Mouse (Mus musculus): ENCODE data around the gene Agtpbp1. TPM values are rescaled to one million over a fixed set of nuclear protein-coding genes. Genes with fewer than 3 reads are reported as not detected.

Gene Agtpbp1
- total RNA-seq (2018; cell fraction: chromatin; rRNA removed): 100 to 1,000 TPM in 7 of 26 experiments, 10 to 100 TPM in 19; 45.9 to 128 (median 83.1) TPM
- total RNA-seq (2018; cell fraction: cytosol; rRNA removed): 10 to 100 TPM; 13.3 to 28.0 (median 20.2) TPM
- total RNA-seq (2018; cell fraction: nucleus; rRNA removed): 10 to 100 TPM; 26.1 to 90.3 (median 45.8) TPM
- polyA plus RNA-seq (2018): 12.0 to 24.6 TPM (median 20.9 TPM) in 3 replicates

DNA sequence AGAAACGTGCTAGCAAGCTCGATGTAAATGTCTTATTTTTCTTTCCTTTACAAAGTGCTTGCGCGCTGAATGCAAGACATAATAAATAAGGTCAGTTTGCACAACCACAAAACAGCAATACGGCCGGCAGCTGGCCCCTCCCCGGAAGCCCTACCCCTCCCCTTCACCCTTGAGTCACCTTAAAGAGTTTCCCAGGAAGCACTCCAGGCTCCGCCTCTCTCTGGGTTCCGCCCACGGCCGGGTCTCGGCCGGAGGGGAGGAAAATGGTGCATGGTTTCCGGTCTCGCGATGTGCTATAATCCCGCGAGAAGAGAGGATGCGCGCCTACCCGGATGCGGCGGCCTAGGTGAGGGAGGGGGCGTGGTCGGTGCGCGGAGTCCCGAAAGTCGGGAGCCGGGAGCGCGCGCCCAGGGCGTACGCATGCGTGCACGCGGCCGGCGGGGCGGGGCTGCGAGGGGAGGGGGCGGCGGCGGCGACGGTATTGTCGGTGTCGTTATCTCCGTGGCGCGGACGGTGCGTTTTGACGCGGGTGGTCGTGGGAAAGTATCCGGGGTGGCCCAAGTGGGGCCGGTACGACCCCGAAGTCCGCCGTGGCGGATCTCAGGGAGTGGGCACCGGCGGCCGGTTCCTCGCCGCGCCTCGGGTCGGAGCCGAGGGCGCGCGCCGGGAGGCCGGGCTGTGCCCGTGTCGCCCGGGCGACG, at the start of gene Agtpbp1, which contains the start of gene Naa35:
Gene Agtpbp1 (minus strand): TSS at position 281 of the 701 bp plus-strand sequence.
Gene Naa35 (plus strand): TSS at position 313 of the 701 bp plus-strand sequence.
- WGBS (ENCODE audit: missing documents): 1% methylated on average over 80 of the region's 83 CpGs
- peak within 1 kb of the TSS; percentile 43 for H3K27ac ChIP-seq

DNA sequence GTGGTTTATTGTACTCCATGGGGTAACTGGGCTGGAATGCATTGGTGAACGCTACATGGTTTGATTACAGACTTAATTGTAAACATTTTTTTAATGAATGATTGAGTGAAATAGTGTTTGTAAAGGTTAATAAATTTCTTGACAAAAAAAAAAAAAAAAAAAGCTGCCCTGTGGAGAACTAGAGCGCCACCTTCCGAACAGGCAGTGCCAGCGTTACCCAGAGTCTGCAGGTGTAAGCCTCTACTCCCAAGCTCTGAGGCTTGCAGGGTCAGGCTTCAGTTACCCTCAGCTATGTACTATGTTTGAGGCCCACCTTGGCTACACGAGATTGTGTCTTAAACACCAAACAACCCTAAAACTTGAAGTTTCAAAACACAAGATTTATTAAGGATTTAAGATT, 49.6 kb upstream of the Agtpbp1 start:
- H3K79me2 ChIP-seq (ENCODE audit: inconsistent target): no peaks in the 10 kb centered on the region
- no peak overlapping the region for H3K27ac ChIP-seq
- H3K36me3 ChIP-seq (ENCODE audit: inconsistent target): peaks cover 45% of the 10 kb centered on the region; the same call in 1 of the 2 replicates
- WGBS (ENCODE audit: missing documents): 78% methylated on average over 5 of the region's 5 CpGs
- no peak overlapping the region for H3K4me3 ChIP-seq (ENCODE audit: inconsistent target)

More for the DNA sequence above, at the start of gene Agtpbp1, which contains the start of gene Naa35:
- Histone ChIP-seq H3K79me2 (ENCODE audit: inconsistent target) (peaks cover 24% of the 10 kb centered on the region; the same call in 1 of the 2 replicates), H3K4me3 (ENCODE audit: inconsistent target) (peak within 1 kb of the TSS; percentile 54), H3K36me3 (ENCODE audit: inconsistent target) (0 out of 2 replicates have a peak, but pooled peaks cover 7% of the 10 kb centered on the region)

DNA sequence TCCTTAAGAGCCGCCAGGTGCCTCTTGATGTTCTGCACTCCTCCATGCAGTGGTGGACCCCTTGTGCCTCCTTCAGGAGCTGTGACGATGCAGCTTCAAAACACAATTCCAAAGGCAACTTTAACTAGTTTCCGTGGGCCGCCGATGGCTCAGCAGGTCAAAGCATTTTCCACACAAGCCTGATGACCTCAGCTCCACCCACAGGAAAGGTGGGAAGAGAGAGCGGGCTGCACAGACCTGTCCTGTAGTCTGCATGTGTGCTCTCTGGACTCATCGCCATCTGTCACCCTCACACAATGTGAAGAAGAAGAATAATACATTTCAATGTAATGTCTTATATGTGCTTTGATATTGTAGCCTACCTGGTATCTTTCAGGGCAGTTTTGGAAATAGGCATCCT, 41.7 kb upstream of the Agtpbp1 start:
- Histone ChIP-seq H3K27ac (no peak overlapping the region), H3K4me3 (ENCODE audit: inconsistent target) (no peak overlapping the region), H3K36me3 (ENCODE audit: inconsistent target) (peaks cover 64% of the 10 kb centered on the region), H3K79me2 (ENCODE audit: inconsistent target) (no peaks in the 10 kb centered on the region)
- 92% methylated on average over 7 of the region's 7 CpGs for WGBS (ENCODE audit: missing documents)

DNA sequence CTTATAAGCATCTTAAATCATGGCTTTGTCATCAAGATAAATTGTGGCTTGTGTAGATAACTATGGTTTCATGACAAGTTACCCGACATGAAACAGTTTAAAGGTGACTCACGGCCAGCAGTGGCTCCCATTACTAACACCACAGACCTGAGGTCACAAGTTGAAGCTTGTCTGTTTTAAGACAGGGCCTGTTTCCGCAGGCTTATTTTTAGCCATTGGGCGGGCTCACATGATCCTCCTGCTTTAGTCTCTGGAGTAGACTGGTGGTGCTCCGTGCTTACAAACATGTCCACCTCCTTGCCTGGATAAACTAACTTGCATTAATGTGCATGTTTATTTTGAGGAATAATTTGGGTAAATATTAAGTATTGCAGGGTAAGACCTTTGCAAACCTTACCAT, 39.9 kb upstream of the Agtpbp1 start:
- Histone ChIP-seq H3K4me3 (ENCODE audit: inconsistent target) (no peak overlapping the region), H3K36me3 (ENCODE audit: inconsistent target) (peaks cover 58% of the 10 kb centered on the region), H3K79me2 (ENCODE audit: inconsistent target) (no peaks in the 10 kb centered on the region), H3K27ac (no peak overlapping the region)
- 98% methylated on average over 5 of the region's 5 CpGs for WGBS (ENCODE audit: missing documents)

DNA sequence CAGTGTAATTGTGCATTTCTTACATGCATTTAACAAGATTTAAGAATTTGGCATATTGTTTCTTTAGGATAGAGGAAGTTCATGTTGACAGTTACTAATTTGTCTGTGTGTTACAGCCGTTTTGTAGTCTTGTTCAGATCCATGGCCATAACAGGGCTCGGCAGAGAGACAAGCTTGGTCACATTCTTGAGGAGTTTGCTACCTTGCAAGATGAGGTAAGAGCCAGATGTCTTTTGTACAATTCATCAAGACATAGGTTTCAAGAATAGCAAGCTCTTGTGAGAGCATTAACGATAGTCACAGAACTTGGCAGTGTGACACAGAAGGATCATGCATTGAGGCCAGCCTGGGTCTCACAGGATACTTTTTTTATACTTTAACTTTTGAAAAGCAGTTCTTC, 39.4 kb upstream of the Agtpbp1 start:
- 78% methylated on average over 3 of the region's 3 CpGs for WGBS (ENCODE audit: missing documents)
- Histone ChIP-seq H3K4me3 (ENCODE audit: inconsistent target) (no peak overlapping the region), H3K27ac (no peak overlapping the region), H3K79me2 (ENCODE audit: inconsistent target) (no peaks in the 10 kb centered on the region), H3K36me3 (ENCODE audit: inconsistent target) (peaks cover 60% of the 10 kb centered on the region)

DNA sequence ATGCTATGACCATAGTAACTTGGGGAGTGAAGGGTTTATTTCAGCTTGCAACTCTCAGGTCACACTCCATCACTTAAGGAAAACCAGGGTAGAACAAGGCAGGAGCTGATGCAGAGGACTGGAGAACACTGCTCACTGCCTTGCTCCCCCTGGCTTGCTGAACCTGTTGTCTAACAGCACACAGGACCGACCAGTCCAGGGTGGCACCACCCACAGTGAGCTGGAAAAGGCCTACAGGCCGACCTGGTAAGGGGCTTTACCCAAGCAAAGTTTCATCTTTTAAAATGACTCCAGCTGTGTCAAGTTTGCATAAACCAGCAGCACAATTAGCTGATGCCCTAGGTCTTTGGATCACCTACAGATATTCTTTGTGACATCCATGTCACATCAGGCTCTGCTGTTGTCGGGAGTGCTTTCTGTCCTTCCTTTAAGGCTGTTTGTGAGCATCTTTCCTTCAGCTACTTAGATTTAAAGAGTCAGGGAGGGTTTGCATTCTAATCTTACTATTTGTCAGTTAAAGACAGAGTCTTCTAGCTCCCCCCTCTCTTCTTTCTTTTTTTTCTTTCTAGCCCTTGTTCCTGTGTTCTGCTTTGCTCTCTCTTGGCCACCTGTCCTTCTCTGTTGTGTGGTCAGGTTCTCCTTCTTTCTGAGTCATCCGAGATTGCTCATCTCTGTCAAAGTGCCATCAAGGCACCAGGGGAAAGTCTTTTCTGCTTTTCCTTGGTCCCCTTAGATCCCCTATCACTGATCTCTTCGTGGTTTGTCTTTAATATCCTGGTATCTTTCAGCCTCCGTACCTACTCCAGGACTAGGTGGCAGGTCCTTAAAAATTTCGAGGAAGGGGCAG, 36.8 kb upstream of the Agtpbp1 start:
- 89% methylated on average over 7 of the region's 7 CpGs for WGBS (ENCODE audit: missing documents)
- no peak overlapping the region for H3K4me3 ChIP-seq (ENCODE audit: inconsistent target)
- no peak overlapping the region for H3K27ac ChIP-seq
- peaks cover 62% of the 10 kb centered on the region for H3K36me3 ChIP-seq (ENCODE audit: inconsistent target)
- H3K79me2 ChIP-seq (ENCODE audit: inconsistent target): no peaks in the 10 kb centered on the region

DNA sequence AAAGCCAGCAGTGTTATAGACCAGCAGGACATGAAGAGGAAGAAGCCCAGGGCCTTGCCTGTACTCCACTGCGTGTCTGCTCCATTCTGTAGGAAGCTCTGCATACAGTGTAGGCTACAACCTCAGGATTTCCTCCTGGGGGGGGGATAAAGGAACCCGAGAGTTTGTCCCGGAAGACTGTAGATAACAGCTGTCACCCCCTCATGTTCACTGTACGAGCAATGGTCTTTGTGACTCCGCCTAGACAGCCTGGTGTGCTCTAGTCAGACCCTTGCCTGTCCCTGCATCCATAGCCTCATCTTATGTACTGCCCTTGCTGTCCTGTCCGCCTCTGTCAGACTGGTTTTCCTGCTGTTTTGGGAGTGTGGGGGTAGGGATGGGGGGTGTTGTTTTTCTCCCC, 33.4 kb upstream of the Agtpbp1 start:
- whole genome bisulfite sequencing (ENCODE audit: missing documents): 98% methylated on average over 6 of the region's 6 CpGs
- Histone ChIP-seq H3K79me2 (ENCODE audit: inconsistent target) (no peaks in the 10 kb centered on the region), H3K27ac (no peak overlapping the region), H3K36me3 (ENCODE audit: inconsistent target) (peaks cover 34% of the 10 kb centered on the region), H3K4me3 (ENCODE audit: inconsistent target) (no peak overlapping the region)

DNA sequence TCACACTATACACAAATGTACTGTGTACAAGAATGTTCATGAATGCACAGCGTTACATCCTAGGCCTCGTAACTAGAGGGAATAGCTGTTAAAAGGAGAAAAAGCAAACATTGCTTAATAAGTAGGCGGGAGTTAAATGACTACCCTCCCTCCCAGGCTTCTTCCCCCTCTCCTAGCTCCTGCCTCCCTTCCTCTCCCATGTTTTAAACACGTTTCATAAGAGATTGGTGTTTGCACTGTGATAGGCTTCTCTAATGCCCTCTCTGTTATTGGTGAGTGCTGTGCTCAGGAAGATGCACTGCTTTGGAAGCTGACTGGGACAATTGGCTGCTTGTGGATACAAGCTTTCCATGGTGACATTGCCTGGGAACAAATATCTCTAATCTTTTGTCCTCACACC, 30.5 kb upstream of the Agtpbp1 start:
- Histone ChIP-seq H3K36me3 (ENCODE audit: inconsistent target) (peaks cover 17% of the 10 kb centered on the region; the same call in 1 of the 2 replicates), H3K27ac (no peak overlapping the region), H3K79me2 (ENCODE audit: inconsistent target) (no peaks in the 10 kb centered on the region), H3K4me3 (ENCODE audit: inconsistent target) (no peak overlapping the region)
- 77% methylated on average over 3 of the region's 4 CpGs for WGBS (ENCODE audit: missing documents)

DNA sequence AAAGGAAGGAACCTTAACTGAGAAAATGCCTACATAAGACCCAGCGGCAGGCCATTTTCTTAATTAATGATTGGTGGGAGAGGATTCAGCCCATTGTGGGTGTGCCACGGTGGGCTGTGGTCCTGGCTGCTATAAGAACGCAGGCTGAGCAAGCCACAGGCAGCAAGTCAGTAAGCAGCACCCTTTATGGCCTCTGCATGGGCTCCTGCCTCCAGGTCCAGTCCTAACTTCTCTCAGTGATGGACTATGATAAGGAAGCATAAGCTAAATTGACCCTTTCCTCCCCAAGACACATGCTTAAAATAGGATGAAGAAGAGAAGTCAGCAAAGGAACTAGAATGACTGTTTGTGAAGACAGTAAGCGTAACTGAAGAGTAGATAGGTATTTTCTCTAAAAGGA, 30.1 kb upstream of the Agtpbp1 start:
- H3K27ac ChIP-seq: no peak overlapping the region
- H3K79me2 ChIP-seq (ENCODE audit: inconsistent target): no peaks in the 10 kb centered on the region
- WGBS (ENCODE audit: missing documents): 98% methylated on average over 4 of the region's 4 CpGs
- H3K36me3 ChIP-seq (ENCODE audit: inconsistent target): peaks cover 17% of the 10 kb centered on the region; the same call in 1 of the 2 replicates
- H3K4me3 ChIP-seq (ENCODE audit: inconsistent target): no peak overlapping the region

DNA sequence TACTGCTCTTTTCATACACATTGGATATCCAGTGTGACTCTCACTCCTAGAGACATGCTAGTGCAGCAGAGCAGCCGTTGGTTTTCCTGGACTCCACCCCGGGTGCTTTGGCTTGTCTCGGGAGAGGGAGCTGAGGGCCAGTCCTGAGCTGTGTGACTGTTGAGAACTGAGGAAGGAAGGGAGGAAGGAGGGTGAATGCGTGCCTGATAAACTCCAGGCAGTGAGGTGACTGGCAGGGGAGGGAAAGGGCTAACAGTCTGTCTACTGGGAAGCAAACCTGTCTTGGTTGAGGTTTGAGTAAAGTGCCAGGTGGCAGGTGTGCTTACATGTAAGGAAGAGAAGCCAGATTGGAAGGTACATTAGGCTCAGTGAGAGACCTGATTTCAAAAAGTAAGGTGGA, 28.8 kb upstream of the Agtpbp1 start:
- 76% methylated on average over 4 of the region's 4 CpGs for WGBS (ENCODE audit: missing documents)
- H3K27ac ChIP-seq: no peak overlapping the region
- H3K79me2 ChIP-seq (ENCODE audit: inconsistent target): no peaks in the 10 kb centered on the region
- peaks cover 20% of the 10 kb centered on the region; the same call in 1 of the 2 replicates for H3K36me3 ChIP-seq (ENCODE audit: inconsistent target)
- H3K4me3 ChIP-seq (ENCODE audit: inconsistent target): no peak overlapping the region

DNA sequence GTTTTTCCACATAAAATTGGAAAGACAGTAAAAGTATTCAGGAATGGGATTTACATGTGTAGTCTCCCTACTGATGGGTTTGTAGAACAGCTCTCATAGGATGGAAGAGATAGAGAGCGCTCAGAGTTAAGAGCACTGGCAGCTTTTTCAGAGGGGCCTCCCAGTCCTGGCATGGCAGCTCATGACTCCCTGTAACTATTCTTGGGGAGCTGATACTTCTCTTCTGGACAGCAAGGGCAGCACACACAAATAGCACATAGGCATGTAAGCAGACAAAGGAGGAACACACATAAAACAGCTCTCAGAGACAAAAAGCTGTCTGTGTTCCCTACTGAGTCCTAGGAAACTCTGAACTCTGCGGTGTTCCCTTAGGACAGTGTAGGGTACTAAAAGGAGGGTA, 25.4 kb upstream of the Agtpbp1 start:
- 100% methylated on average over 2 of the region's 2 CpGs for WGBS (ENCODE audit: missing documents)

DNA sequence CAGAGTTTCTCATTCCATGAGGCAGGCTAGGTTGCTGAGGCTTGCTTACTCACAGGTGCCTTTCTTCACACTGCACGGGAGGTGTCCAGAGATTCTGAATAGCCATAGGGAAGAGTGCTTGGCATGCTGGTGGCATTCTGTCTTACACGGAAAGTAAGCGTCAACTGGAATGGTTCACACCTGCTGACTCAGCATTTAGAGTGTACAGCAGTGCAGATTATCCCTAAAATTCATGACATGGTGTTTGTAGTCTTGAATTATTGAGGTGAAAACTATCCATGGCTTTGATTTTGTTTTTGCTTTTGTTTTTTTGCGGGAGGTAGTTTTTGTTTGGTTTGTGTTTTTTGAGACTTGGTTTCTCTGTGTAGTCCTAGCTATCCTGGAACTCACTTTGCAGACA, 24.9 kb upstream of the Agtpbp1 start:
- Histone ChIP-seq H3K4me3 (ENCODE audit: inconsistent target) (no peak overlapping the region), H3K79me2 (ENCODE audit: inconsistent target) (no peaks in the 10 kb centered on the region), H3K36me3 (ENCODE audit: inconsistent target) (peaks cover 30% of the 10 kb centered on the region), H3K27ac (no peak overlapping the region)
- WGBS (ENCODE audit: missing documents): 94% methylated on average over 4 of the region's 4 CpGs

More for the DNA sequence above, 25.4 kb upstream of the Agtpbp1 start:
- Histone ChIP-seq H3K27ac (no peak overlapping the region), H3K36me3 (ENCODE audit: inconsistent target) (peaks cover 24% of the 10 kb centered on the region), H3K79me2 (ENCODE audit: inconsistent target) (no peaks in the 10 kb centered on the region), H3K4me3 (ENCODE audit: inconsistent target) (no peak overlapping the region)

DNA sequence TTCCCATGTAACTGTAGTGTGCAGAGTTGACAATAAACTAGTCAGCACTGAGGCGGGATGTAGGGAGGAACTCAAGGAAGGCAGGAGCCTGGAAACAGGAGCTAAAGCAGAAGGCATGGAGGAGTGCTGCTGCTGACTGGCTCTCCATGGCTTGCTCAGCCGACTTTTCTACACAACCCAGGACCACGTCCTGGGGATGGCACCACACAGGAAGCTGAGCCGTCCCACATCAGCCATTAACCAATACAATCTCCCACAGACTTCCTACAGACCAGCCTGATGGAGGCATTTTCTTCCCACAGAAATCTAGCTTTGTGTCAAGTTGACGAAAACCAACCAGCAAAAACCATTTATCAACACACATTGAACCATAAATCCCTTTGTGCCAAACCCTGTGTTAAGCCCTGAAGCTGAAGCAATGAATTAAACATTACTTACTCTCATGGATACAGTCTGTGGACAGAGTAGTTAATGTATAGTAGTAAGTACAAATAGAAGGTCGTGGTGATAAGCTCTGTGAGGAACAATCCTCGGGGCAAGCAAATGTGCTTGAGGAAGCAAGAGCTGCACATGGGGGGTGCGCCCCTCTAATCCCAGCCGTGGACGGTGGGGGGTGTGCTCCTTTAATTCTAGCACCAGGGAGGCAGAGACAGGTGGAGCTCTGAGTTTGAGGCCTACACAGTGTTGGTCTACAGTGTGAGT, 20.3 kb upstream of the Agtpbp1 start:
- no peaks in the 10 kb centered on the region for H3K79me2 ChIP-seq (ENCODE audit: inconsistent target)
- H3K4me3 ChIP-seq (ENCODE audit: inconsistent target): no peak overlapping the region
- H3K27ac ChIP-seq: no peak overlapping the region
- peaks cover 46% of the 10 kb centered on the region for H3K36me3 ChIP-seq (ENCODE audit: inconsistent target)
- WGBS (ENCODE audit: missing documents): 88% methylated on average over 10 of the region's 10 CpGs

DNA sequence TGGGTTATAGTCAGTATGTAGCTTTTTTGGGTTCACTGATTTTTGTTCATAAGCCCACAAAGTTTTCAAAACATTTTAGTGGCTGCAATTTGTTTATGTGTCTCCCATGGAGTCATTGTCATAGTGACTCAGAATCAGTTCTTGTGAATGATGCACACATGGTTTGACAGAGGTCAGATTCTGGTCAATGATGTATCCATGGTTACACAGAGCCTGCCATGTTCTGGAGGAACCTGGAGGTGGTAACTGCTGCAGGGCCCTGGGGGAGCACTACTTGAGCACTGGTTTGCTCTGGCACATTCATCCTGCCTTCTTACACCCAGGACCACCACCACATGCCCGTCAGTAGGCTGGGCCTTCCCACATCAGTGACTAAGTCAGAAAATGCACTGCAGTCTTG, 19.5 kb upstream of the Agtpbp1 start:
- no peak overlapping the region for H3K4me3 ChIP-seq (ENCODE audit: inconsistent target)
- H3K36me3 ChIP-seq (ENCODE audit: inconsistent target): peaks cover 45% of the 10 kb centered on the region
- no peaks in the 10 kb centered on the region for H3K79me2 ChIP-seq (ENCODE audit: inconsistent target)
- WGBS (ENCODE audit: missing documents): 91% methylated on average over 1 of the region's 1 CpGs
- no peak overlapping the region for H3K27ac ChIP-seq
